Mouse (Mus musculus) liver, adult 2 months (tissue): ENCODE data around the gene Palm2. TPM values are rescaled to one million over a fixed set of nuclear protein-coding genes. Genes with fewer than 3 reads are reported as not detected.

Source experiments
- DNase-seq: peaks from one replicate; pipeline ENCODE4 v3.0.0-alpha.2; 2011; ENCODE audit warnings: low read depth, low spot score; ENCODE audit errors: extremely low read depth
- H3K27ac ChIP-seq: fragments of 200-500 bp; replicated peaks from 2 replicates; pipeline ENCODE4 v1.5.1; 2012; ENCODE audit warnings: low read depth, mild to moderate bottlenecking, control low read depth, inconsistent platforms, low read length; ENCODE audit not compliant: insufficient read depth
- H3K27me3 ChIP-seq: fragments of 200-500 bp; 2 replicates; pipeline ENCODE4 v1.6.1; 2012; ENCODE audit warnings: mild to moderate bottlenecking, moderate library complexity, low read length, inconsistent platforms; ENCODE audit not compliant: control insufficient read depth, insufficient read depth
- H3K36me3 ChIP-seq: fragments of 200-500 bp; 2 replicates; pipeline ENCODE4 v1.6.1; 2012; ENCODE audit warnings: low read length, inconsistent platforms; ENCODE audit not compliant: control insufficient read depth, insufficient read depth
- H3K4me1 ChIP-seq: fragments of 200-500 bp; 2 replicates; pipeline ENCODE4 v1.6.1; 2011; ENCODE audit warnings: low read length; ENCODE audit not compliant: control insufficient read depth, insufficient read depth
- H3K4me3 ChIP-seq: fragments of 200-500 bp; 2 replicates; pipeline ENCODE4 v1.5.1; 2011; ENCODE audit warnings: low read depth, mild to moderate bottlenecking, control low read depth, low read length, moderate library complexity; ENCODE audit not compliant: insufficient read depth
- H3K79me2 ChIP-seq: fragments of 200-500 bp; 2 replicates; pipeline ENCODE4 v1.6.1; 2012; ENCODE audit warnings: inconsistent platforms, mild to moderate bottlenecking, low read length, moderate library complexity; ENCODE audit not compliant: control insufficient read depth, insufficient read depth
- H3K9ac ChIP-seq: fragments of 200-500 bp; 2 replicates; pipeline ENCODE4 v1.6.1; 2012; ENCODE audit warnings: low read depth, mild to moderate bottlenecking, control low read depth, inconsistent platforms, low read length
- CTCF ChIP-seq: fragments of 200-500 bp; IDR thresholded peaks from 2 replicates; pipeline ENCODE4 v1.5.1; 2011; ENCODE audit warnings: low read depth, low read length, control low read depth
- POLR2A ChIP-seq: fragments of 200-500 bp; IDR thresholded peaks from 2 replicates; pipeline ENCODE4 v1.6.1; 2011; ENCODE audit warnings: low read length, control low read depth; ENCODE audit not compliant: insufficient read depth; ENCODE audit errors: extremely low read depth
- WGBS: fragments of 180-500 bp; shearing (Covaris S2); methylation state at CpG from one replicate; pipeline ENCODE4 v1.1.7; 2018; 5-methylcytosine and 5-hydroxymethylcytosine counted together
- polyA plus RNA-seq: library from polyadenylated mRNA; depleted of rRNA; stranded (reverse); fragments of >200 nt; gene quantifications from 2 replicates; pipeline ENCODE4 v1.2.3, GENCODE M21; 2012
- total RNA-seq: library from RNA; depleted of rRNA; stranded (reverse); fragments of >200 nt; gene quantifications from 2 replicates; pipeline ENCODE4 v1.2.3, GENCODE M21; 2014

Palm2 gene
- total and polyA plus RNA-seq, 2 experiments, result 1.0 TPM; not detected in 1

DNA sequence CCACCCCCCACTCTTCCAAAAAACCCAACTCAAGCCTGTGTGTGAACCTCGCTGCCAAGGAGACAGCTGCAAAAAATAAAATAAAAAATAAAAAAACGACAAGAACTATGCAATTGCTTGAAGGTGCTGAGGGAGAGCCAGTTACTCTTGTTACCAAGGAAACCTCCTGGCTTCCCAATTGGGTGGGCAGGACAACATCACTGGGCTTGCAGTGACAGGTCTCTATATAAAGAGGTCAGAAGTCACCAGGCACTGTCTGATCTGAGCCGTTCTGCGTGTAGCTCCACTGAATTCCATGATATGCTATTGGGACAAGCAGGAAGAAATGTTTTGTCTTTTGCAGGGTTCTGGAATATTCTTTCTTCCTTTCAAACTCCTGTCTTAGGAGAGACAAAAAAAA lies 282.7 kb downstream of the Palm2 start:
- Histone ChIP-seq H3K27ac (no peak overlapping the region), H3K4me3 (no peak overlapping the region), H3K27me3 (no peaks in the 10 kb centered on the region), H3K4me1 (no peaks in the 10 kb centered on the region), H3K36me3 (no peaks in the 10 kb centered on the region), H3K9ac (no peak overlapping the region), H3K79me2 (no peaks in the 10 kb centered on the region)
- no peak for DNase-seq
- 67% methylated on average over 4 of the region's 4 CpGs for WGBS
- TF ChIP-seq CTCF (no peak), POLR2A (no peak)

- H3K4me3 ChIP-seq, result no peak within 1 kb of the TSS
- H3K4me1 ChIP-seq, result no peaks in the 10 kb centered on the region
- 93% methylated on average over 9 of the region's 9 CpGs for WGBS
- H3K27me3 ChIP-seq, result no peaks in the 10 kb centered on the region
- no peak for DNase-seq
- H3K9ac ChIP-seq, result no peak within 1 kb of the TSS
- TF ChIP-seq POLR2A (no peak), CTCF (no peak)
- H3K79me2 ChIP-seq, result no peaks in the 10 kb centered on the region
- no peaks in the 10 kb centered on the region for H3K36me3 ChIP-seq
- no peak within 1 kb of the TSS for H3K27ac ChIP-seq
Measured at GRCm38 (mm10) chr4:57717354-57717753, 283.3 kb downstream of the Palm2 start, which contains the start of gene Akap2. TSS of gene Akap2 (plus strand) at chr4:57717657.

DNA sequence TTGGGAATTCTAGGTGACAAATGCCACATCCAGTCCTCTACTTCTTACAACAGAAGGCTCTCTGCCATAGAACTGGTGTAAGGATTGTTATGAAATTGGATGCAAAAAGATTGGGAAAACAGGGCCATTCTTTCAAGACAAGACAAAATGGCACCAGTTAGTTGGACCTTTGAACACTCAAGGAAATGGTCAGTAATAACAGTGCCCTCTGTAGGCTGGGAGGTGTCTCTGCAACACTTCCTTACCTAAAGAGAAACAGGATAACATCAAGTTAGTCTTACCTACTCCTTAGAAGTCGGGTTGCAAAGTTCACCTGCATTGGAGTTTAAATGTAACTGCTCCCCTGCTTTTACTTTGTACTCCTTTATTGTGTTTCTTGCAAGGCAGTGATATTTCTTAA lies 285.3 kb downstream of the Palm2 start:
- WGBS, result 94% methylated on average over 1 of the region's 1 CpGs
- no peak overlapping the region for H3K9ac ChIP-seq
- H3K4me3 ChIP-seq, result no peak overlapping the region
- no peaks in the 10 kb centered on the region for H3K27me3 ChIP-seq
- TF ChIP-seq CTCF (no peak), POLR2A (no peak)
- no peak overlapping the region for H3K27ac ChIP-seq
- H3K79me2 ChIP-seq, result no peaks in the 10 kb centered on the region
- H3K36me3 ChIP-seq, result no peaks in the 10 kb centered on the region
- H3K4me1 ChIP-seq, result no peaks in the 10 kb centered on the region
- DNase-seq, result no peak

- DNase-seq, result no peak
- no peaks in the 10 kb centered on the region for H3K4me1 ChIP-seq
- H3K27me3 ChIP-seq, result no peaks in the 10 kb centered on the region
- TF ChIP-seq POLR2A (no peak), CTCF (no peak)
- H3K9ac ChIP-seq, result no peak overlapping the region
- no peak overlapping the region for H3K27ac ChIP-seq
- H3K4me3 ChIP-seq, result no peak overlapping the region
- H3K79me2 ChIP-seq, result no peaks in the 10 kb centered on the region
- no peaks in the 10 kb centered on the region for H3K36me3 ChIP-seq
- 69% methylated on average over 7 of the region's 7 CpGs for WGBS
Measured at GRCm38 (mm10) chr4:57720869-57721361, 286.9 kb downstream of the Palm2 start.

DNA sequence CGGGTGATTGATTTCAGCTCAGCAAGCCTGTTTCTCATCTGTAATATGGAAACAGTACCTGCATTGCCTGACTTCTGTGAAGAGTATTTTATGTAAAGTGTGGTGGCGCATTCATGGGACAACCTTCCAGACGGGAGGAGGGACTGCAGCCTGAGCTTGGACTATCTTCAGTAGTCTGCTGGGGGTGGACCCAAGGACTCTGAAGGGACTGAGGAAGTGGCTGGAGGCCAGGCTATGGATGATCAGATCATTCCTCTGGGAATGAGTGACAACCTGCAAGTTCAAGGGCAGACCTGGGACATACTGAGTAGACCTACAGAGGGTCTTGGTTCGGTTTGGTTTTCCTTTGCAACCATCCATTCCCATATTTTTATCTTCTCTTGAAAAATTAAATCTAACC lies 288.2 kb downstream of the Palm2 start:
- WGBS, result 91% methylated on average over 4 of the region's 4 CpGs
- no peaks in the 10 kb centered on the region for H3K27me3 ChIP-seq
- H3K9ac ChIP-seq, result no peak overlapping the region
- H3K27ac ChIP-seq, result no peak overlapping the region
- no peaks in the 10 kb centered on the region for H3K36me3 ChIP-seq
- DNase-seq, result no peak
- no peaks in the 10 kb centered on the region for H3K79me2 ChIP-seq
- TF ChIP-seq CTCF, result no peak
- no peak overlapping the region for H3K4me3 ChIP-seq
- no peaks in the 10 kb centered on the region for H3K4me1 ChIP-seq

DNA sequence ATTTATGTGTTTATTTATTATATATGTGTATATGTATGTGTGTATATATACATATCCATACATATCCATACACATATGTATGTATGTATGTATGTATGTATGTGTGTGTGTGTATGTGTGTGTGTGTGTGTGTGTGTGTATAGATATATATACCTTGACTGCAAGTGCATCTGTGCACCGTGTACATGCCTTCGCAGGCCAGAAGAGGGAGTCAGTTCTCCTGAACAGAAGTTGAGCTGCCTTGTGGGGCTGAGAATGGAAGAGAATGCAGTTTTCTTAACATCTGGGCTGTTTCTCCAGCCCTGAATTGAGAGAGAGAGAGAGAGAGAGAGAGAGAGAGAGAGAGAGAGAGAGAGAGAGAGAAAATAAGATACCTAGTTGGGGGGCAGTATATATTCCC lies 289.6 kb downstream of the Palm2 start:
- Histone ChIP-seq H3K27me3 (no peaks in the 10 kb centered on the region), H3K27ac (no peak overlapping the region), H3K36me3 (no peaks in the 10 kb centered on the region), H3K79me2 (no peaks in the 10 kb centered on the region), H3K4me1 (no peaks in the 10 kb centered on the region), H3K4me3 (no peak overlapping the region), H3K9ac (no peak overlapping the region)
- TF ChIP-seq CTCF (peak; percentile 46; the same call in 1 of the 2 replicates), POLR2A (no peak)
- WGBS, result 56% methylated on average over 2 of the region's 2 CpGs
- peak; percentile 5 for DNase-seq
